Mouse (Mus musculus): Measurements from ENCODE around the gene Slc22a2. TPM values are rescaled to one million over a fixed set of nuclear protein-coding genes. Genes with fewer than 3 reads are reported as not detected.

Slc22a2 gene
- polyA plus RNA-seq, 1 experiment from 2014 or later: not detected

DNA sequence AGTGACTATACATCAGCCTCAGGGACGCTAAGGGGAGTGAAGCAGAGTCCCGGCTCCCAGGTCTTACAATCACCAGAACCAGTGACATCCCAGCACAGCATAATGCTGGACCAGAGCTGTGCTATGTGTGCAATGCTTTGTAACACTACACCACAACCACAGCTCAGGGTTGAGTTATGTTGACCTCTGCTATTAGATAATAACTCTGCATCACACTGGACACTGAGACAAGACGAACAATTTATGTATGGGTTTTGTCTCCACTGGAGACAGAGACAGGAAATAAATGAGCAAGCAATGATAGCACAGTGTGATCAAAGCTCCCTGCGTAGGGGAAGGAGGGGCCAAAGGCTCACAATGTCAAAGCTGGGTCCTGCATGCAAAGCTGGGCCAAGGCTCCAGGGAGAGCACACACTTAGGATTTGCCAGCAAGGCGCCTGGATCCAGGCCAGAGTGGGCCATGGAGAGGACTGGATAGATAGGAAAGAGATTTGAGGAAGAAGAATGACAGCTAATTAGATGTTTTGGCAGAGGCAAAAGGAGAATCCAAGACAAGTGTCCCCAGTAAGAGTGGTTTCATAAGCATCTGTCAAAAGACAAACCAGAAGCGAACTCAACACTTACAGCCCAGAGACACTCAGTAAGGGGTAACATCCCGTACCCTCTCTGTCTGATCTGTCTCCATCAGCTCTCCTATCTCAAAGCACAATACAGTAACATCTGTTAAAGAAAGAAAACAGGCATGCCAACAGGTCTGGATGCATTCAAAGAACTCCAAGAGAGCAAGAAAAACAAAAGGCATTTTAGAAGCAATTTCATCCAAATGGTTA is 48.1 kb downstream of the Slc22a2 start:
- peak; percentile 58 for ATAC-seq (ENCODE audit: extremely low read depth, insufficient number of reproducible peaks, low FRiP score, low TSS enrichment)
- no peaks in the 10 kb centered on the region; the same call in 1 of the 2 replicates for H3K27me3 ChIP-seq (replicated peaks)
- peak overlapping the region; percentile 3; the same call in 1 of the 2 replicates for H3K4me2 ChIP-seq
- WGBS: 16% methylated on average over 7 of the region's 7 CpGs
- H3K27ac ChIP-seq (replicated peaks): peak overlapping the region; percentile 61
- no peaks in the 10 kb centered on the region for H3K36me3 ChIP-seq
- peaks cover 20% of the 10 kb centered on the region for H3K4me1 ChIP-seq
- H3K9me3 ChIP-seq: no peaks in the 10 kb centered on the region
- H3K9ac ChIP-seq: peak overlapping the region; percentile 42; the same call in 1 of the 2 replicates
- H3K4me3 ChIP-seq: no peak overlapping the region

DNA sequence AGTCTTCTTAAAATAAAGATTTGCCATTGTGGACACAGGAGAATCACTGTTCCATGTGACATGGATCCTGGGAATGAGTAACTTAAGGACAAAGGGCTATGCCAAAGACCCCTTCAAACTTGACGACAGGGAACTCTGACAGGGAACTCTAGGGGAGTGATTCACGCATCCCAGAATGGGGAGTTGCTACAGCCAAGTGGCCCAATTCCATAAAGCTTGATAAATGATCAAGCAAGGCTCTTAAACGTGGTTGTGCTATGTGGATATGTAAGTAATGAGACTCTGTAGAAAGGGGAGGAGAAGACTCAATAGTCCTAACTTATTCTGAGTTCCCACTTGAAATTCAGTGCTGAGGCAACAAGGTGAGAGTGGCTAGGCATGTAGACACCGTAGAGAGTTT is 50.9 kb downstream of the Slc22a2 start:
- 55% methylated on average over 4 of the region's 4 CpGs for WGBS
- H3K4me1 ChIP-seq: peaks cover 20% of the 10 kb centered on the region
- no peak overlapping the region for H3K9ac ChIP-seq
- H3K27me3 ChIP-seq (replicated peaks): peaks cover 15% of the 10 kb centered on the region
- no peak for ATAC-seq (ENCODE audit: extremely low read depth, insufficient number of reproducible peaks, low FRiP score, low TSS enrichment)
- H3K4me2 ChIP-seq: no peak overlapping the region
- no peak overlapping the region for H3K4me3 ChIP-seq
- H3K36me3 ChIP-seq: no peaks in the 10 kb centered on the region
- H3K9me3 ChIP-seq: no peaks in the 10 kb centered on the region
- no peak overlapping the region for H3K27ac ChIP-seq (replicated peaks)

DNA sequence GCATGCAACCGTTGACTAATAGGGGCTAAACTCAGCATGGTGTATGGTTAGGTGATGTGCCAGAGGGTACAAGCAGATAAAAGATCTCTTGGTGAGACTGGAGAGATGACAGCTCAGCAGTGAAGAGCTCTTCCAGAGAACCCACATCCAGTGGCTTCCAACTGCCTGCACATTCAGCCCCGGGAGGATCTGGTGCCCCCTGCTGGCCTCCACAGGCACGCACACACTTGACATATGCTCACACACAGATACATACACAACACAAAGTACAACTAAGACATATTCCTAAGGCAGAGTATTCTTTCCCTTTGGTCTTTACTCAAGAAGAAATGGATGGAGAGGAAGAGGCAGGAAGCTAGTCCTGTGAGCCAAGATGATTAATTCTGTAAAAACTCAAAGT is 55.7 kb downstream of the Slc22a2 start:
- H3K4me3 ChIP-seq: no peak overlapping the region
- no peaks in the 10 kb centered on the region for H3K9me3 ChIP-seq
- H3K27ac ChIP-seq (replicated peaks): no peak overlapping the region
- WGBS: 87% methylated on average over 3 of the region's 3 CpGs
- peaks cover 15% of the 10 kb centered on the region for H3K27me3 ChIP-seq (replicated peaks)
- no peak overlapping the region for H3K4me2 ChIP-seq
- no peaks in the 10 kb centered on the region; the same call in 1 of the 2 replicates for H3K4me1 ChIP-seq
- ATAC-seq (ENCODE audit: extremely low read depth, insufficient number of reproducible peaks, low FRiP score, low TSS enrichment): no peak
- H3K36me3 ChIP-seq: 0 out of 2 replicates have a peak, but pooled peaks cover 3% of the 10 kb centered on the region
- no peak overlapping the region for H3K9ac ChIP-seq

DNA sequence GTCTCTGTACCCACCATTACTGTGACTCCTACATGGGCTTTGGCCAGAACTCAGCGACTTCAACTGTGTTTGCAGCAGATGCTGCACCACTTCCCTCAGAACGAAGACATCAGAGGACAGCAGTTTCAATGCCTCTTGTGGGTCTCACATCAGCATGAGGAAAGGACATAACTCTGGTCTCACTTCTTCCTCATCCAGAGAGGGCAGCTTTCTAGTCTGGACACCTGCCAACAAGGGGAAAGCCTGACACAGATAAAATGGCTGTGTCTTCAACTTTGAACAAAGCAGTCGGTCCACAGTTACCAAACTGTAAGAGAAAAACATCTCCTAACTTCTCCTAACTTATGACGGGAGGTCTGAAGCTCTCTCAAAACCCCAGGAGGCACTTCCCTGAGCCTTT is 57.2 kb downstream of the Slc22a2 start:
- no peaks in the 10 kb centered on the region for H3K4me1 ChIP-seq
- no peak for ATAC-seq (ENCODE audit: extremely low read depth, insufficient number of reproducible peaks, low FRiP score, low TSS enrichment)
- no peak overlapping the region for H3K4me2 ChIP-seq
- 0 out of 2 replicates have a peak, but pooled peaks cover 3% of the 10 kb centered on the region for H3K36me3 ChIP-seq
- no peaks in the 10 kb centered on the region for H3K9me3 ChIP-seq
- H3K27ac ChIP-seq (replicated peaks): no peak overlapping the region
- WGBS: 51% methylated on average over 4 of the region's 4 CpGs
- H3K27me3 ChIP-seq (replicated peaks): peaks cover 15% of the 10 kb centered on the region
- no peak overlapping the region for H3K9ac ChIP-seq
- no peak overlapping the region for H3K4me3 ChIP-seq

DNA sequence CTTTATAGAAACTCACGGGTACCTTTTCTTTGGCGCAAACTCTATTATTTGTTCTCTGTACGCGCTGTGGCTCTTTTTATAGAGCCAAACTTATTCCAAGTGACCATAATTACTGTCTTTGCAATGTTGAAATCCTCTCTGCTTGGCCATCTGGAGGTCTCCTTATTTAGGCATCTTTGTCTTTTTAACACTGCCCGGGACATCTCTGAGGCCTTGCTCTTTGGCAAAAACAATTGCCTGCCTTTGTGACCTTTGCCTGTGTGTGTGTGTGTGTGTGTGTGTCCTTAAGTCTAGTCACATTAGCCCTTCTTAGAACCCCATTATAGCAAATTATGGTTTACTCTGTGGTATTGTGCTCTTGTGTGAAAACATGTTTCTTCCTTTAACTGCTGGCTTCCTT is 61.5 kb downstream of the Slc22a2 start:
- Histone ChIP-seq H3K36me3 (peaks cover 5% of the 10 kb centered on the region; the same call in 1 of the 2 replicates), H3K9me3 (no peaks in the 10 kb centered on the region), H3K4me3 (no peak overlapping the region), H3K27ac (replicated peaks) (no peak overlapping the region), H3K4me2 (no peak overlapping the region), H3K4me1 (no peaks in the 10 kb centered on the region), H3K27me3 (replicated peaks) (no peaks in the 10 kb centered on the region), H3K9ac (no peak overlapping the region)
- 89% methylated on average over 5 of the region's 5 CpGs for WGBS
- no peak for ATAC-seq (ENCODE audit: extremely low read depth, insufficient number of reproducible peaks, low FRiP score, low TSS enrichment)

DNA sequence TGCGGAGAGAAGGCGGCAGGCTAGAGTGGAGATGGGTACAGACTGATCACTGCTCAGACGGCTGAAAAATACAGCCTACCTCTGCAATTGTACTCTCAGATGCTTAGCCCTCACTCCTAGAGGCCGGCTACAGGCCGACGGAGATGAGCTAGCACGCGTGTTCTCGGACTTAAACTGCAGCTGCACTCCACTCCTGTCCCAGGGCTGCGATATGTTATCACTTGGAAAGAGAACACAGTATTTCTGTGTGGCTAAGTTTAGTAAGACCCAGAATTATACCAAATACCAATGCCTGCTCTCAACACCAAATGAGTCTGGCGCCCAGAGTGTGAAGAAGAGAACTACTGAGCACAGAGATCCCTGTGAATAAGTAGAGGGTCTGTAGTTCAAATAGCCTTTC is 68.7 kb downstream of the Slc22a2 start:
- no peak for ATAC-seq (ENCODE audit: extremely low read depth, insufficient number of reproducible peaks, low FRiP score, low TSS enrichment)
- Histone ChIP-seq H3K4me3 (no peak overlapping the region), H3K27me3 (replicated peaks) (no peaks in the 10 kb centered on the region), H3K27ac (replicated peaks) (peak overlapping the region; percentile 50), H3K9ac (no peak overlapping the region), H3K9me3 (no peaks in the 10 kb centered on the region), H3K36me3 (peaks cover 2% of the 10 kb centered on the region; the same call in 1 of the 2 replicates), H3K4me1 (peaks cover 19% of the 10 kb centered on the region), H3K4me2 (0 out of 2 replicates have a peak overlapping the region, but pooled peaks have one; percentile 3)
- WGBS: 52% methylated on average over 11 of the region's 11 CpGs

DNA sequence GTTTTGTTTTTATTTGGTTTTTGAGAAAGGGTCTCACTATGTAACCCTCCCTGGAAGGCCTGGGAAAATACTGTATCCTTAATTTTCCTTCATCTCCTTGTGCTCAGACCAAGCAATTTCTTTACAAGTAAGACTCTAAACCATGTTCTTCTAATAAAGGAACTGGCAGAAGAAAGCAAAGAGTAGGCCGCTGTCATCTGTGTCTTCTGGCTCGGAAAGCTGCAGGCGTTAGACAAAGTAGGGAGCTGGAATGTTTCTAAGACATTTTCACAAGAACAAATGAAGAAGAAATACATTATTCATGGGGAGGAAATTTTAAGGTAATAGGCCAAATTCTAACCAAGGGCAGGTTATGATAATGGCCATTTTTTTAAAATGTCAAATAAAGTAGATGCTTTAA is 70.1 kb downstream of the Slc22a2 start:
- Histone ChIP-seq H3K4me2 (no peak overlapping the region), H3K27me3 (replicated peaks) (no peaks in the 10 kb centered on the region), H3K36me3 (no peaks in the 10 kb centered on the region), H3K9ac (no peak overlapping the region), H3K4me1 (peaks cover 19% of the 10 kb centered on the region), H3K27ac (replicated peaks) (no peak overlapping the region), H3K9me3 (no peaks in the 10 kb centered on the region), H3K4me3 (no peak overlapping the region)
- WGBS: 87% methylated on average over 3 of the region's 3 CpGs
- ATAC-seq (ENCODE audit: extremely low read depth, insufficient number of reproducible peaks, low FRiP score, low TSS enrichment): no peak

DNA sequence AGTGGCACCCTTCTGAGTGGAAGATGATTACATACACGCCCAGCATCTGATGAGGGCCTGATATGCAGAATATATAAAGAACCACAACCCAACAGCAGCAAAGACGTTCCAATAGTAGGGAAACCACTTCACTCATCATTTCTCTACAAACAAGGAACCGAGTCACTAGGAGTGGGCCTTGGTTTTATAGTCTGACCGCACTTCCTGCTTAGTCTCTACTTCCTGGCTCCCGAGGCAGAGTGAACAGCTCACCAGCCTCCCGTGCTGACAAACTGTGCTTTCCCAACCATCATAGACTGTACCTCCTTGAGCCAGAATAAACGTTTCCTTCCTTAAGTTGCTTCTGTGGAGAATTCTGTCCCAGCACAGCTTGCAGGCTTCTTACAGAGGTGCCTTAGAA is 71.9 kb downstream of the Slc22a2 start:
- peaks cover 19% of the 10 kb centered on the region for H3K4me1 ChIP-seq
- 61% methylated on average over 7 of the region's 7 CpGs for WGBS
- H3K27ac ChIP-seq (replicated peaks): no peak overlapping the region
- H3K4me2 ChIP-seq: no peak overlapping the region
- no peak for ATAC-seq (ENCODE audit: extremely low read depth, insufficient number of reproducible peaks, low FRiP score, low TSS enrichment)
- no peaks in the 10 kb centered on the region for H3K9me3 ChIP-seq
- no peak overlapping the region for H3K4me3 ChIP-seq
- no peaks in the 10 kb centered on the region for H3K27me3 ChIP-seq (replicated peaks)
- no peaks in the 10 kb centered on the region for H3K36me3 ChIP-seq
- no peak overlapping the region for H3K9ac ChIP-seq

DNA sequence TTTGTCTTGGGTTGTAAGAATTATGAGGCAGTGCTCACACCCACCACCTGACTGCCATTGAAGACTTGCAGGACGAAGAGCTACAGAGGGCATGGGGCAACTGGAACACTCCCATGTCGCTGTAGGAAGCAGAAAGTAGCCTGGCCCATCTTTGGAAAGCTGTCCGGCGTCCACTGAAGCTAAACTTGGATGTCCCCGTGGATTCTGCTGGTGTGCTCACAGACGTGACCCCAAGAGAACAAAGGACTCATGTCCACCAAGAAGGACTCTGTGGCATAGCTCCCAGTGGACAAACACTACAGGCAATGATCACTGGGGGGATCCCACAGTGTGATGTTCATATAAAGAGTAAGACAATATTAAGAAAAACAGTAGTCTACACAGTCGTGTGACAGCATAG is 74.9 kb downstream of the Slc22a2 start:
- H3K4me1 ChIP-seq: peaks cover 9% of the 10 kb centered on the region
- ATAC-seq (ENCODE audit: extremely low read depth, insufficient number of reproducible peaks, low FRiP score, low TSS enrichment): no peak
- 70% methylated on average over 7 of the region's 7 CpGs for WGBS
- no peaks in the 10 kb centered on the region for H3K36me3 ChIP-seq
- H3K4me2 ChIP-seq: no peak overlapping the region
- H3K9me3 ChIP-seq: no peaks in the 10 kb centered on the region
- no peak overlapping the region for H3K4me3 ChIP-seq
- H3K27ac ChIP-seq (replicated peaks): no peak overlapping the region
- H3K27me3 ChIP-seq (replicated peaks): no peaks in the 10 kb centered on the region
- no peak overlapping the region for H3K9ac ChIP-seq

DNA sequence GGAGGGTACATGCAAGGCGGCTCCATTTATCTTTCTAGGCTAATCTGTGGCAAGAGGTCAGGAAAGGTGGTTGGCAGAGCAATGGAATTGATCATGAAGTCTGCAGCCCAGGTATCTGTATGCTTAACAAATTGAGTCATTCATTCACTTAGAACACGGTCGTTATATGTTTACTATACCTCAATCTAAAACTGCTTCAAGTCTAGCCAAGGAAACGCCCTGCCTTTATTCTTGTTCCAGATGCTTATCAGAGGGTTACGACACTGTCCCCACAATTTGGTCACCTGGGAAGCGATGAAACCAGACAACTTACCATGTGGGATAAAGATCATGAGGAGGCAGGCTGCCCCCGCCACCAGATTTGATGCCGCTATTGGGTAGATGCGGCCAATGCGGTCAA is 75.3 kb downstream of the Slc22a2 start:
- Histone ChIP-seq H3K36me3 (no peaks in the 10 kb centered on the region), H3K27ac (replicated peaks) (no peak overlapping the region), H3K4me1 (peaks cover 14% of the 10 kb centered on the region), H3K27me3 (replicated peaks) (no peaks in the 10 kb centered on the region), H3K9ac (no peak overlapping the region), H3K9me3 (no peaks in the 10 kb centered on the region), H3K4me2 (no peak overlapping the region), H3K4me3 (no peak overlapping the region)
- WGBS: 89% methylated on average over 10 of the region's 10 CpGs
- no peak for ATAC-seq (ENCODE audit: extremely low read depth, insufficient number of reproducible peaks, low FRiP score, low TSS enrichment)

DNA sequence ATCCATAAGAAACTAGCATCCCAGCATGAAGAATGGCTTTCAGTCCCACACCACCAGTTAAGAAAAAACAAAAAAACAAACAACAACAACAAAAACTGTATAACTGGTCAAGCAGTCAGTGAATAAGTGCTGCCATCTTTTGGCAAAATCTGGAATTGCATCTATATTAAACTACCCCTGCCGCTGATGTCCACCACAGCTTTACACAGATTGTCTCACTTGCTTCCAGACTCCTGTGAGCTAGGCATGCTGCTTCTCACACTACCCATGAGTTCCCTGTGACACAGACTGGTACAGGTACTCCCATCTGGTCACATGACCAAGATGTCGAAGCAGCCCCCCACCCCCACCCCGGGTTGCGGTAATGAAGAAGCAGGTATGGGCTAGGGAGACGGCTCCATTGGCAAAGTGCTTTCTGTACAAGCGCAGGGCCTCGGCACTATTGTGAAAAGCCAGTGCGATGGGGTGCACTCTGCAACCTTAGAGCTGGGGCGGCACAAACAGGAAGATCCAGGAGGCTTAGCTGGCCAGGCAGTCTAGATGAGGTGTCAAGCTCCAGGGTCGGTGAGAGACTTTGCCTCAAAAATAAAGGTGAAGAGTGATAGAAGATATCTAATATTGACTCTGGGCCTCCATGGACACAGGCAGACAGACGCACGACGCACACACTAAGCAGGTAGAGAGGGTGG is 76.8 kb downstream of the Slc22a2 start:
- H3K9me3 ChIP-seq: no peaks in the 10 kb centered on the region
- ATAC-seq (ENCODE audit: extremely low read depth, insufficient number of reproducible peaks, low FRiP score, low TSS enrichment): no peak
- no peak overlapping the region for H3K9ac ChIP-seq
- H3K27me3 ChIP-seq (replicated peaks): no peaks in the 10 kb centered on the region
- H3K4me1 ChIP-seq: peaks cover 15% of the 10 kb centered on the region
- H3K4me3 ChIP-seq: no peak overlapping the region
- no peak overlapping the region for H3K27ac ChIP-seq (replicated peaks)
- 63% methylated on average over 13 of the region's 13 CpGs for WGBS
- H3K4me2 ChIP-seq: no peak overlapping the region
- H3K36me3 ChIP-seq: no peaks in the 10 kb centered on the region

Measured in heart, embryonic 13.5 days (tissue).